Mouse (Mus musculus) central nervous system, embryonic 14 days (tissue): ENCODE data around the gene Marveld1. TPM values are rescaled to one million over a fixed set of nuclear protein-coding genes. Genes with fewer than 3 reads are reported as not detected.

Experiments used
- polyA plus RNA-seq: library from polyadenylated mRNA; depleted of rRNA; stranded (reverse); fragments of >200 nt; gene quantifications from 2 replicates; pipeline ENCODE4 v1.2.3, GENCODE M21; 2012; rRNA removed

Marveld1 gene
- 16.8 and 34.0 TPM in 2 replicates for polyA plus RNA-seq

DNA sequence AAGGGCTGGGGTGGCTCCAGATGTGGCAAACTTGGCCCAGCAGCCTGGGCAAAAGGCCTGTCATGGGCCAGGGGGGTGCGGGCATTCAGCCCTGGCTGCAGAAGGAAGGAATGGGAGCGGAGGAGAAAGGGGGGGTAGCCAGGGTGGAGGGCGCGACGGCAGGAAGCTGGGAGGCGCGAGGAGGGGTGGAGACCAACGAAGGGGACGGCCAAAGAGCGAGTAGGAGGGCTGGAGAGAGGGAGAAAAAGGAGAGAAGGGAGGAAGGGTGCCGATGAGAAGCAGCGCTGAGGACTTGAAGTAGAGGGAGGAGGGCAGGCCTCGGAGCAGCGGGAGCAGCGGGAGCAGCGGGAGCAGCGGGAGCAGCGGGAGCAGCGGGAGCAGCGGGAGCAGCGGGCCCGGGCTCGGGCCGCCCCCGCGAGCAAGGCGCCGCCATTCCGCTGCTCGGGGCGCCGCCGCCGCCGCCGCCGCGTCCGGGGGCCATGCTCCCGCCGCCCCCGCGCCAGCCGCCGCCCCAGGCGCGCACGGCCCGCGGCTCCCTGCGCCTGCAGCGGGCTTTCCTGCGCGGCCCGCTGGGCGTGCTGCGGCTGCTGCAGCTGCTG, at the start of gene Marveld1:
Marveld1 (plus strand) TSS at position 231 of the 599 bp plus-strand sequence.

DNA sequence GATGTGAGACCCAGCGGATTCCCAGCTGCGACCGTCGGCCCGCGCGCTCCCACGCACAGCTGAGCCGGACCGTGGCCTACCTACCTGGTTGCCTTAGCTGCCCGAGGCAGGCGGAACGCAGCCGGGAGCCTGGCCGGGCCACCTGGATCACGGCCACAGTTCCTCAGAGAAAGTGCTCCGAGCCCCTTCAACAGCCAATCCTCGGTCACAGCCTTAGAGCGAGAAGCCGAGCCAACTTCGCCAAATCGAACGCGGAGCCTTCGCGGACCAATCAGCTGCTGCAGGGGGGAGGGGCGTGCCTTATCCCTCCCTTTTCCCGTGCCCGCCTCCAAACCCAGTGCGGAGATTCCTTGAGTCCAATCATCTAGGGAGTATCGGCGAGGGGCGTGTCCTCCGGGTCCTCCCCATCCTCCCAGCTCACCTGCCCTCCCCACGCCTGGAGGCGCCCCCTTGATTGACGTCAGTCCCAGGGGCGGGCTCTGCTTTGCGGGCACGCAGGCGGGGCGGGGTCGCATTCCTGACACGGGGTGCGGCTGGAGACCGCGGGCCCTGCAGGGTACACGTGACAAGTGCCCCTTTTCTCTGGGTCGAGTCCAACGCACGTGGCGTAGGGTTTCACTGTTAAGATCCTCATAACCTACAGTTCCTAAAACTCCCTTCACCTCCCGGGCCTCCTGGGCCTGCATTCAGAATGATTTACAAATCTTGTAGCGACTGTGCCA, 18.3 kb upstream of the Marveld1 start, which contains the start of gene Avpi1:
Avpi1 (minus strand) TSS at position 273 of the 722 bp plus-strand sequence.

DNA sequence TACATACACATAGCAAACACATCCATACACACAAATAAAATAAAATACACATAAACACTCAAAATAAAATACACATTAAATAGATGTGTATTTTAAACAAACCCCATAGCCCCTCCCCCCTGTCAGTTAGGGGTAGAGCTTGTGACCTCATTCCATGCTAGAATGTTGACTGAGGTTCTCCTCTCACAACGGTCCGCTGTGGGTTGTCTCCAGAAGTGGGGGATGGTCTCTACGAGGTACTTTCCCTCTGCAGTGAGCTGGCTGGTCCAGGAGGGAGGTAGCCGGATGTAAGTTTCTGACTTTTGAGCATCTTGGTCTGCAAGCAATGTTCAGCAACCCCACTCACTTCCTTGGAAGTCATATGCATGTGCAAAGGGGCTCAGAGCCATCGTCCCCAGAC, 16.6 kb downstream of the Marveld1 start, which contains the start of gene Zfyve27:
Zfyve27 (plus strand) TSS at position 188 of the 400 bp plus-strand sequence.

Other genes starting within 250 kb of the Marveld1 start
- 414 and 458 TPM in 2 replicates for gene Pgam1, start 235.5 kb upstream of the Marveld1 start, polyA plus RNA-seq
- gene Exosc1, start 214.0 kb upstream of the Marveld1 start, polyA plus RNA-seq, result 36.0 and 38.2 TPM in 2 replicates
- 94.0 and 94.3 TPM in 2 replicates for gene Zdhhc16, start 213.9 kb upstream of the Marveld1 start, polyA plus RNA-seq
- gene Mms19, start 166.2 kb upstream of the Marveld1 start, polyA plus RNA-seq, result 71.0 and 74.5 TPM in 2 replicates
- 16.1 and 21.5 TPM in 2 replicates for gene Ubtd1, start 165.6 kb upstream of the Marveld1 start, polyA plus RNA-seq
- gene Ankrd2, start 111.4 kb upstream of the Marveld1 start, polyA plus RNA-seq, result 0.23 and 0.68 TPM in 2 replicates
- gene Hoga1, start 101.8 kb upstream of the Marveld1 start, polyA plus RNA-seq, result 1.4 and 2.1 TPM in 2 replicates
- gene 4933411K16Rik, start 95.2 kb upstream of the Marveld1 start, polyA plus RNA-seq, result 0.20 and 0.33 TPM in 2 replicates
- gene Morn4, start 61.0 kb upstream of the Marveld1 start, polyA plus RNA-seq, result 108 and 124 TPM in 2 replicates
- gene Pi4k2a, start 56.9 kb upstream of the Marveld1 start, polyA plus RNA-seq, result 42.0 and 42.3 TPM in 2 replicates
- gene Avpi1, start 18.3 kb upstream of the Marveld1 start, polyA plus RNA-seq, result 6.5 and 7.9 TPM in 2 replicates
- 117 and 121 TPM in 2 replicates for gene Zfyve27, start 16.6 kb downstream of the Marveld1 start, polyA plus RNA-seq
- 2.0 and 10.9 TPM in 2 replicates for gene Sfrp5, start 54.9 kb downstream of the Marveld1 start, polyA plus RNA-seq
- 21.2 and 23.3 TPM in 2 replicates for gene Golga7b, start 100.2 kb downstream of the Marveld1 start, polyA plus RNA-seq